Mouse (Mus musculus) lung, postnatal 0 days (tissue): ENCODE results near the gene Hoxd12. TPM values are rescaled to one million over a fixed set of nuclear protein-coding genes. Genes with fewer than 3 reads are reported as not detected.

Experiments
- ATAC-seq: fragments of 200-750 bp; cut with Nextera tagmentation; 2 replicates; pipeline ENCODE4 v1.8.0; 2017; ENCODE audit warnings: moderate library complexity
- DNase-seq: peaks from one replicate; pipeline ENCODE4 v3.0.0-alpha.2; 2016; ENCODE audit warnings: low spot score
- H3K27ac ChIP-seq: fragments of 300-500 bp; sonication (generic); 2 replicates; pipeline ENCODE4 v1.5.1; 2014; ENCODE audit warnings: antibody characterized with exemption, mild to moderate bottlenecking, low read length, mixed read lengths
- H3K27me3 ChIP-seq: fragments of 300-500 bp; sonication (generic); replicated peaks from 2 replicates; pipeline ENCODE4 v1.6.1; 2014; ENCODE audit warnings: low read length, mixed read lengths; ENCODE audit not compliant: insufficient read depth
- H3K36me3 ChIP-seq: fragments of 300-500 bp; sonication (generic); 2 replicates; pipeline ENCODE4 v1.6.1; 2014; ENCODE audit warnings: low read length, mixed read lengths; ENCODE audit not compliant: insufficient read depth
- H3K4me1 ChIP-seq: fragments of 300-500 bp; sonication (generic); 2 replicates; pipeline ENCODE4 v1.6.1; 2014; ENCODE audit warnings: antibody characterized with exemption, low read depth, low read length, mixed read lengths; ENCODE audit not compliant: insufficient read depth
- H3K4me2 ChIP-seq: fragments of 300-500 bp; sonication (generic); replicated peaks from 2 replicates; pipeline ENCODE4 v1.6.1; 2014; ENCODE audit warnings: low read depth, mild to moderate bottlenecking, low read length, moderate library complexity, mixed read lengths
- H3K4me3 ChIP-seq: fragments of 300-500 bp; sonication (generic); 2 replicates; pipeline ENCODE4 v1.5.1; 2014; ENCODE audit warnings: low read depth, low read length
- H3K9ac ChIP-seq: fragments of 300-500 bp; sonication (generic); replicated peaks from 2 replicates; pipeline ENCODE4 v1.6.1; 2014; ENCODE audit warnings: low read depth, mild to moderate bottlenecking
- H3K9me3 ChIP-seq: fragments of 300-500 bp; sonication (generic); 2 replicates; pipeline ENCODE4 v1.6.1; 2016; ENCODE audit warnings: low read length, mixed read lengths
- CTCF ChIP-seq: IDR thresholded peaks from 2 replicates; pipeline ENCODE4 v1.5.1; 2016; ENCODE audit warnings: antibody characterized with exemption, mild to moderate bottlenecking
- EP300 ChIP-seq: IDR thresholded peaks from 2 replicates; pipeline ENCODE4 v1.6.1; 2016; ENCODE audit warnings: antibody characterized with exemption, mild to moderate bottlenecking, control low read depth
- WGBS: fragments of 180-500 bp; shearing (Covaris S2); extraction: QIAGEN DNeasy Blood & Tissue Kit; methylation state at CpG from one replicate; pipeline ENCODE4 v1.1.7; 2014; 5-methylcytosine and 5-hydroxymethylcytosine counted together
- polyA plus RNA-seq: library from polyadenylated mRNA; unstranded; fragments of >200 nt; fragmentation: Nextera tagmentation; extraction: Ambion mirVana; gene quantifications from 2 replicates; pipeline ENCODE4 v1.2.1, GENCODE M21; 2015

Hoxd12 gene
- polyA plus RNA-seq, 1 experiment from 2014 or later: not detected

DNA sequence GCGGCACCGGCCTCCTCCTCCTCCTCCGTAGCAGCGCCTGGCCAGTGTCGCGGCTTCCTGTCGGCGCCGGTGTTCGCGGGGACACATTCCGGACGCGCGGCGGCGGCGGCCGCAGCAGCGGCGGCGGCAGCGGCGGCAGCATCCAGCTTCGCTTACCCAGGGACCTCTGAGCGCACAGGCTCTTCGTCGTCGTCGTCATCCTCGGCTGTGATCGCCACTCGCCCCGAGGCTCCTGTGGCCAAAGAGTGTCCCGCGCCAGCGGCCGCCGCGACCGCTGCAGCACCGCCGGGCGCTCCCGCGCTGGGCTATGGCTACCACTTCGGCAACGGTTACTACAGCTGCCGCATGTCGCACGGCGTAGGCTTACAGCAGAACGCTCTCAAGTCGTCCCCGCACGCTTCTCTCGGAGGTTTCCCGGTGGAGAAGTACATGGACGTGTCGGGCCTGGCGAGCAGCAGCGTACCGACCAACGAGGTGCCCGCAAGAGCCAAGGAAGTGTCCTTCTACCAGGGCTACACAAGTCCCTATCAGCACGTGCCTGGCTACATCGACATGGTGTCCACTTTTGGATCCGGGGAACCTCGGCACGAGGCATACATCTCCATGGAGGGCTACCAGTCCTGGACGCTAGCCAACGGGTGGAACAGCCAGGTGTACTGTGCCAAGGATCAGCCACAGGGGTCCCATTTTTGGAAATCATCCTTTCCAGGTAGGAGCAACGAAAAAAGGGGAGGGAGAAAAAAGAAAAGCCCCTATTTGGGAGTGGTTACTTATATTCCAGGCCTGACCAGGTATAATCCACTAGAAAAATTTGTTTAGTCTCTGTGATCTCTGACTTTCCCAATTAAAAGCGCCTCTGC lies 6.2 kb upstream of the Hoxd12 start:
- Histone ChIP-seq H3K27ac (no peak overlapping the region), H3K4me1 (peaks cover 4% of the 10 kb centered on the region), H3K27me3 (peaks cover 88% of the 10 kb centered on the region), H3K4me2 (peak overlapping the region; percentile 73), H3K4me3 (peak overlapping the region; percentile 35), H3K9ac (no peak overlapping the region), H3K36me3 (no peaks in the 10 kb centered on the region), H3K9me3 (no peaks in the 10 kb centered on the region)
- TF ChIP-seq EP300 (no peak), CTCF (no peak)
- ATAC-seq: peak; percentile 16; the same call in 1 of the 2 replicates
- no peak for DNase-seq
- WGBS: 1% methylated on average over 43 of the region's 74 CpGs

DNA sequence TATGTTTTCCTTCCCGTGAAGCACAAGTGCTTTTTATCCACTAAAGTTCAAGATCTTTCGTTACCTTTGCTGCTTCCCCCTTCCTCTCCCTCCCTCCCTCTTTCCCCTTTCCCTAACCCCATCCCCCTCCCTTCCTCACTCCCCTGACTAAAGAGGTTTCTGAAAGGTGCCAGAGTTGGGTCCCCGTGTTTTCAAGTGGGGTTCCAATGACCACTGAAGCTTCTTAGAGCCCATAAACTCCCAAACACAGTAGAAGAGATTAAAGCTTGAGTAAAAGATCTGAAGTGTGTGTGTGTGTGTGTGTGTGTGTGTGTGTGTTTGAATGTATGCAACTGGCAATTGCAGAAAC lies 5.6 kb upstream of the Hoxd12 start:
- no peak for DNase-seq
- no peak for ATAC-seq
- Histone ChIP-seq H3K36me3 (no peaks in the 10 kb centered on the region), H3K4me2 (no peak overlapping the region), H3K27ac (no peak overlapping the region), H3K27me3 (peaks cover 89% of the 10 kb centered on the region), H3K9me3 (no peaks in the 10 kb centered on the region), H3K4me1 (peaks cover 4% of the 10 kb centered on the region), H3K9ac (no peak overlapping the region), H3K4me3 (no peak overlapping the region)
- TF ChIP-seq EP300 (no peak), CTCF (no peak)
- WGBS: 3% methylated on average over 3 of the region's 3 CpGs

DNA sequence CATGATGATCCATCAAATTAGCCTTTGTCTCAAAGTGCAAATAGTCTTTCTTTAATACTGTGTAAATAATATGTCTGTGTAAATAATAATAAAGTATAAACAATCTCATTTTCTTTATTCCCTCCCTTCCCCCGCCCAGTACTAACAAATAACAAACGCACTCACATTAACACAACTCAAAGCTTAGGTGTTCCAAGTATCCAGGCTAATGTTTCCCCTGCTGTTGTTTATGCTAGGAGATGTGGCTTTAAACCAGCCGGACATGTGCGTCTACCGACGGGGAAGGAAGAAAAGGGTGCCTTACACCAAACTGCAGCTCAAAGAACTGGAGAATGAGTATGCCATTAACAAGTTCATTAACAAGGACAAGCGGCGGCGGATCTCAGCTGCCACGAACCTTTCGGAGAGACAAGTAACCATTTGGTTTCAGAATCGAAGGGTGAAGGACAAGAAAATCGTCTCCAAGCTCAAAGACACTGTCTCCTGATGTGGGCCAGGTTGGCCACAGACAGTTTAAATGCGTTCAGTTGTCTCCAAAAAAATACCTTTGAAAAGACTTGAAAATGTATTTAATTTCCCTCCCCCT lies 5.1 kb upstream of the Hoxd12 start:
- ATAC-seq (no peak), DNase-seq (no peak)
- WGBS: 3% methylated on average over 14 of the region's 14 CpGs
- H3K9me3 ChIP-seq: no peaks in the 10 kb centered on the region
- no peak overlapping the region for H3K27ac ChIP-seq
- H3K4me2 ChIP-seq: no peak overlapping the region
- H3K4me1 ChIP-seq: peaks cover 4% of the 10 kb centered on the region
- TF ChIP-seq CTCF (no peak), EP300 (no peak)
- H3K9ac ChIP-seq: no peak overlapping the region
- no peaks in the 10 kb centered on the region for H3K36me3 ChIP-seq
- H3K27me3 ChIP-seq: peaks cover 88% of the 10 kb centered on the region
- H3K4me3 ChIP-seq: no peak overlapping the region

DNA sequence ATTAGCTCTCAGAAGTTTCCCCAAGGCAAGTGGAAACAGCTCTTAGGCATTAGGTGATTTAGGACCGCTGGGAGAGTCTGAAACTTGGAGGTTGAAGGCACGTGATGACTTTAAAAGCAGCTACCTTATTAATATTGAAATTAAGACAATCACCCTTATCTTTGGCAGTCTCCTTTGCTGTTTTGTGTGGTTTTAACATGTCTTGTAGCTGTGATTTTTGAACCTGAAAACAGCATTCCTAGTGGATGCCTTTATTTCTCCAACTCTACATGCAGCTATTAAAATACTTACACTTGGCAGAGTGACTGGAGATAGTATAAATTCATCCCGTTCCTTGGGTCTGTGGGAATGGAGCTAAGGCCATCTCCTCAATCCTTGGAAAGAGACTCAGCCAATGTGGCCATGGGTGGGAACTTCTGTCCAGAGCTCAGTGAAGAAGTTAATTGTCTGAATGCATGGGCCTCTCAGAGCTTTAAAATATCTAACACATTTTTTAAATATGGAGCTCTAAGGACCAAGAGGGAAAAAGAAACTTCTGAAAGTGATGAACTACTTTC lies 4.1 kb upstream of the Hoxd12 start:
- DNase-seq: no peak

DNA sequence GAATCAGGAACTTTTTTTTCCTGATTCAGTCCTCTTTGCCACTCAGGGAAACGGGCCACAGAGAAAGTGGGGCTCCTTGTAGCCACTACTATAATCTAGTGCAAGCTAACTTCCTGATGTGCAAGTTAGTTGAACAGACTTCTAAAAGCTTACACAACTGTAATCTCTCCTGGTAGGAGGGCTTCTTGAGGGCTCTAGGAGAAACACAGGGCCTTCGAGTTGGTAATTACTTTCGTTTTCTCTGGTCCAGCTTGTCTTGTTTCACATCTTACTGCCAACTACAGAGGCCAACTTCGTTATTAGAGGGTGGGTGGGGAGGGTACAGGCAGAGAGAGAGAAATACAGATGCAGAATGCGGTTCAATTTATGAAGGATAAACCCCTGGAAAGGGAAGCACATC lies 3.0 kb upstream of the Hoxd12 start:
- no peaks in the 10 kb centered on the region for H3K36me3 ChIP-seq
- TF ChIP-seq EP300: no peak
- TF ChIP-seq CTCF: no peak
- WGBS: 16% methylated on average over 5 of the region's 5 CpGs
- no peak overlapping the region for H3K9ac ChIP-seq
- no peak overlapping the region; the same call in 1 of the 2 replicates for H3K4me2 ChIP-seq
- H3K27ac ChIP-seq: no peak overlapping the region
- DNase-seq (no peak), ATAC-seq (no peak)
- peaks cover 91% of the 10 kb centered on the region for H3K27me3 ChIP-seq
- H3K4me1 ChIP-seq: peaks cover 4% of the 10 kb centered on the region
- H3K9me3 ChIP-seq: no peaks in the 10 kb centered on the region
- peak overlapping the region; percentile 10; the same call in 1 of the 2 replicates for H3K4me3 ChIP-seq

More for the DNA sequence above, 4.1 kb upstream of the Hoxd12 start:
- no peak overlapping the region for H3K9ac ChIP-seq
- no peak for TF ChIP-seq CTCF
- TF ChIP-seq EP300: no peak
- WGBS: 7% methylated on average over 3 of the region's 3 CpGs
- H3K4me2 ChIP-seq: no peak overlapping the region
- no peaks in the 10 kb centered on the region for H3K9me3 ChIP-seq
- no peak overlapping the region for H3K4me3 ChIP-seq
- peaks cover 88% of the 10 kb centered on the region for H3K27me3 ChIP-seq
- no peak overlapping the region for H3K27ac ChIP-seq
- peaks cover 4% of the 10 kb centered on the region for H3K4me1 ChIP-seq
- no peak for ATAC-seq
- H3K36me3 ChIP-seq: no peaks in the 10 kb centered on the region

DNA sequence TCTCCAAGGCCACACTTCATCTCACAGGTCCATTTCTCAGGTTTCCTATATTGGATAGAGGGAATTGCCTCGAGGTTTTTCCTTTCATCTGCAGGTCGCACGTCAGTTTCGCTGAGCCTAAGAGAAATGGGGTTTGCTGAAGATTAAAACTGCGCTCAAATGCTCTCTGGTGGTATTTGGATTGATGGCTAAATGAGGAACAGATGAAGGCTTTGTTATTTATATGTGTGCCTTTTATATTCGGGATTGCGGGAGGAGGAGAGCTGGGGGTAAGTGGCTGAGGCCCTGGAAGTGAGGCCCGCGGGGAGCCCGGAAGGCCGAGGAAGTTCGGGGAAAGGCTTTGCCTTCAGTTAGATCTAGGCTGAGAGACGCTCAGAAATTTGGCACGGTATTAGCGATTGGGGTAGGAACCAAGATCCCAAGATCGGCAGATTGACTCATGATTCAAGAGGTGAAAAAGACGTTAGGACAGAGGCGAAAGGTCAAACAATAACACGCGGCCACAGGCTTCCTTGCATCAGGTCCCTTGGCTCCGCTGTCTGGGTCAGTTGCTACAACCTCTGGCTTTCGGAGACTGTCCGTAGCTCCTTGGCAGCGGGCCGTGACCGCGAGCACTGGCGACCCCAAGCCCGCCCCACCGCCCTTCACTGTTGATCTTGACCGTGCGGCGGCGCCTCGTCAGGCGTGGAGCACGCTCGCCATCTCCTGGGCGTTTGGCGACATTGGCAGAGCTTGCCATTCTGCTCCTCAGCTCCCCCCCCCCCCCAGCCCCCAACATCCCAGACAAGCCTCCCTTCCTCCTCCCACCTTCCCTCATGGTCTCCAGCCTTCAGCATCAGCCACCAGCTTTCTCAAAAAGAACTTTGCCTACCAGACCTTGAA lies 2.1 kb upstream of the Hoxd12 start:
- H3K4me1 ChIP-seq: peaks cover 4% of the 10 kb centered on the region
- no peak overlapping the region for H3K9ac ChIP-seq
- TF ChIP-seq CTCF (peak; percentile 81), EP300 (no peak)
- WGBS: 6% methylated on average over 40 of the region's 40 CpGs
- ATAC-seq (peak; percentile 66), DNase-seq (peak; percentile 64)
- H3K27ac ChIP-seq: no peak overlapping the region
- peak overlapping the region; percentile 29; the same call in 1 of the 2 replicates for H3K4me3 ChIP-seq
- peaks cover 92% of the 10 kb centered on the region for H3K27me3 ChIP-seq
- no peaks in the 10 kb centered on the region for H3K9me3 ChIP-seq
- H3K4me2 ChIP-seq: peak overlapping the region; percentile 48
- H3K36me3 ChIP-seq: no peaks in the 10 kb centered on the region
